Mouse (Mus musculus) small intestine, adult 2 months (tissue): Measurements from ENCODE around the gene Ptpro. TPM values are rescaled to one million over a fixed set of nuclear protein-coding genes. Genes with fewer than 3 reads are reported as not detected.

ENCODE experiments used
- H3K27ac ChIP-seq: fragments of 200-500 bp; 2 replicates; pipeline ENCODE4 v1.5.1; 2012; ENCODE audit warnings: low read depth, low read length, control low read depth, inconsistent platforms; ENCODE audit not compliant: insufficient read depth
- H3K27me3 ChIP-seq: fragments of 200-500 bp; 2 replicates; pipeline ENCODE4 v1.6.1; 2012; ENCODE audit warnings: mild to moderate bottlenecking, moderate library complexity, low read length, inconsistent platforms; ENCODE audit not compliant: control insufficient read depth, insufficient read depth
- H3K36me3 ChIP-seq: fragments of 200-500 bp; 2 replicates; pipeline ENCODE4 v1.6.1; 2012; ENCODE audit warnings: mild to moderate bottlenecking, low read length, control low read depth, inconsistent platforms; ENCODE audit not compliant: control insufficient read depth, insufficient read depth
- H3K4me1 ChIP-seq: fragments of 200-500 bp; 2 replicates; pipeline ENCODE4 v1.6.1; 2012; ENCODE audit warnings: low read length, inconsistent platforms, mixed read lengths; ENCODE audit not compliant: control insufficient read depth, insufficient read depth, insufficient read length
- H3K4me3 ChIP-seq: fragments of 200-500 bp; 2 replicates; pipeline ENCODE4 v1.5.1; 2012; ENCODE audit warnings: low read depth, mild to moderate bottlenecking, control low read depth, inconsistent platforms, low read length, moderate library complexity
- CTCF ChIP-seq: fragments of 200-500 bp; IDR thresholded peaks from 2 replicates; pipeline ENCODE4 v1.5.1; 2012; ENCODE audit warnings: low read depth, mild to moderate bottlenecking, control low read depth, inconsistent platforms, low read length, moderate library complexity, mixed read lengths; ENCODE audit not compliant: insufficient replicate concordance, insufficient read length; ENCODE audit errors: extremely low read depth
- POLR2A ChIP-seq: fragments of 200-500 bp; IDR thresholded peaks from 2 replicates; pipeline ENCODE4 v1.6.1; 2012; ENCODE audit warnings: low read depth, mild to moderate bottlenecking, control low read depth, inconsistent platforms, low read length, moderate library complexity
- WGBS: fragments of 180-500 bp; shearing (Covaris S2); methylation state at CpG from one replicate; pipeline ENCODE4 v1.1.7; 2018; 5-methylcytosine and 5-hydroxymethylcytosine counted together
- polyA plus RNA-seq: library from polyadenylated mRNA; depleted of rRNA; stranded (reverse); fragments of >200 nt; gene quantifications from 2 replicates; pipeline ENCODE4 v1.2.3, GENCODE M21; 2012; rRNA removed

The Ptpro gene
- polyA plus RNA-seq, 1 experiment, result 0.55 TPM

DNA sequence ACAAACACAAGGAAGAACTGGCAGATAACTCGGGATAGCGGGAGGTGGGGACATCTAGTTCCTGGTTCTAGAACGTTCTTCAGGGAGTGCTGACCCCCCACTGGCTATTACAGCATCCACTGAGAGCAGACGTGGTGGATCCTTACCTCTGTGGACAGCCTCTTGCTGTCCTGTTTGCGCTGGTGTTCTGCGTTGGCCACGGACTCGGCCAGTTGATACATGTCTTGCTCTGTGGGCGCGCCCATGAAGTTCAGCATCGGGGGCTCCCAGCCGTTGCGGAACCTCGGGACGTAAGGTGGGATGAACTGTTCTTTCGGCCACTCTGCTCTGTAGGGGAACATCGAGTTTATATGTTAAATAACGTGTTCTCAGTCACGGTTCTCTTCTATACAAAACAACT, 256.8 kb downstream of the Ptpro start:
- Histone ChIP-seq H3K27me3 (no peaks in the 10 kb centered on the region), H3K4me3 (no peak overlapping the region), H3K4me1 (peaks cover 28% of the 10 kb centered on the region), H3K36me3 (peaks cover 80% of the 10 kb centered on the region), H3K27ac (no peak overlapping the region; the same call in 1 of the 2 replicates)
- 97% methylated on average over 19 of the region's 19 CpGs for WGBS
- TF ChIP-seq POLR2A (no peak), CTCF (no peak)

DNA sequence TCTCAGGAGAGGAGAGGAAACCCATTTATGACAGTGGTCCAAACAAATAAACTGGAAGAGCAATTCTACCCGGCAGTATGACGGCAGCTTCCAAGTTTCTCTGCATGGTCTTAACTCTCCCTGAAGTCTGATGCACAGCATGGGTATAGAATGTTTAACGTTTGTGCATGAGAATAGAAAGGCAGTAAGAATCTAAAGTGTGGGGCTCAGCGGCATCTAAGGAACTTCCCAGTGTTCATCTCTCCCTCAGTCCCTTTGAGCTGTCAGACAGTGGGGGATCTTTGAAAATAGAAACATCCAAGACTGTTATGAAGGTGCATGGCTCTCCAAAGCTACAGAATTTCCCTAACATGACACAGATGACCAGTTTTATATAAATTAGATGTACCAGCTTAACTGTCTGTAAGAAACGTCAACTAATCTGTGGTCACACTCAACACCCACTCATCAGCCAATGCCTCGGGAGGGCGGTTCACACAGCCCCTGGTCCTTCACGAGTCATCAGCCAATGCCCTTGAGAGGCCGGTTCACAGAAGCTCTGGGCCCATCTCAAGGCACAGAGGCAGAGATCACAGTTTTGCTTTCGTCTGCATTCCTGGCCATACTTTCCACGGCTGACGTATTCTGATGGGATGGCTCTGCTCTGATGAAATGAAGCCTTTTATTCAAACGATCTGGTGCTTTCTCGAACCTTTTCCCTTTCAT, 257.4 kb downstream of the Ptpro start:
- Histone ChIP-seq H3K27ac (no peak overlapping the region), H3K27me3 (no peaks in the 10 kb centered on the region), H3K36me3 (peaks cover 80% of the 10 kb centered on the region), H3K4me1 (peaks cover 28% of the 10 kb centered on the region), H3K4me3 (no peak overlapping the region)
- TF ChIP-seq POLR2A (no peak), CTCF (no peak)
- WGBS, result 91% methylated on average over 14 of the region's 14 CpGs

DNA sequence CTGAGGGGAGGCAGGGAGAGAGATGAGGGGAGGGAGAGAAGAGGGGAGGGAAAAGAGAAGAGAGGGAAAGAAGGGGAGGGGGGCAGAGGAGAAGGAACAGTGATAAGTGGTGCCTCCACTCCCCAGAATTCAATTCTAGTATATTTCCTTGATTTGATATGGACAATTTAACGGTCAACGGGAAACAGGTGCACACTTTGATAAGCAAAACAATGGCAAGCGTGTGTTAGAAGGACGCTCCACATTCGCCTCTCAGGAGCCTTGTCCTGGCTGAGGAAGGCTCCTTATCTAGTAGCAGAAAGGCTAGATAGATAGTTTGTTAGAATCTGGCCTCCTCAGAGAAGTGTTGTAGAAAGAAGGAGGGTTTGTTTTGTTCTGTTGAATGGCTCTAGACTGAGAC, 260.6 kb downstream of the Ptpro start:
- Histone ChIP-seq H3K36me3 (peaks cover 74% of the 10 kb centered on the region), H3K27me3 (no peaks in the 10 kb centered on the region), H3K4me3 (no peak overlapping the region), H3K27ac (no peak overlapping the region; the same call in 1 of the 2 replicates), H3K4me1 (peaks cover 11% of the 10 kb centered on the region; the same call in 1 of the 2 replicates)
- 22% methylated on average over 5 of the region's 5 CpGs for WGBS
- TF ChIP-seq POLR2A, result no peak

Other genes with a start within 250 kb of the Ptpro start
- gene Rerg, start 81.8 kb upstream of the Ptpro start, polyA plus RNA-seq, result 2.1 and 3.4 TPM in 2 replicates